Mouse (Mus musculus): ENCODE results near the gene Ptger2. TPM values are rescaled to one million over a fixed set of nuclear protein-coding genes. Genes with fewer than 3 reads are reported as not detected.
"Not testable (repeated sequence)": the region's sequence is repeated elsewhere in the genome, so short reads cannot be mapped to it uniquely, and the experiment has no call there.

Ptger2 gene
- 1.2 TPM in 2 replicates for polyA plus RNA-seq (2015; fragmentation: Nextera tagmentation; extraction: Ambion mirVana)

DNA sequence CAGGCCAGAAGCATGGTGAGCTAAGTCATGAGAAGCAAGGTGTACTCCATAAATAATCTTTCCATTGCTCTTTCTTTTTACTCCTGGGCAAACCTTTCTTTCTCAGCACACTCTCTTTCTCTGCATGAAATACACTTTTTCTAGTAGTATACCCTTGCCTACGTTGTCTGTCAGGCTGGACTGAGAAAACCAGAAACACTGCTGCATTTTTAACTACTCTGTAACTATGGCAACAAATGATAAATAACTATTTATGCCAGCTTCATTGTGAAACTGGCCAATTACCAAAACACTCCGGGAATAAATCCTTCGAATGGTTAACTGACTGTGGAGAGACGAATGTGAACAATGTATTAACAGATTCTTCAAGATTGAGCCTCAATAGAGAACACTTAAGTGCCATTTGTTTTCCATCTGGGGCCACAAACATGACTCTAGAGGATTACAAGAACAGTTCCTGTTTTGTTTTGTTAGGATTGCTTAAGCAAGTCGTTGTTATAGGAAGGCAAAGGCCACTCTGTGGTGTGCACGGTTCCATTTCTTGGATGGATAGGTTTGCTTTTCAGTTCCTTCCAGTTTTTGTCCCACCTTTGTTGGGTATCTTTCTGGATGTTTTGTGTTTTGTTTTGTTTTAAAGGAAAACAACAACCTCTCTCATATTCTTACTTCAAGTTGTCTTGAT, at the start of gene Ptger2:
Gene Ptger2 (plus strand): TSS at position 522 of the 682 bp plus-strand sequence.
- not testable (repeated sequence) for H3K36me3 ChIP-seq, H3K9me3 ChIP-seq, ATAC-seq, H3K27ac ChIP-seq
- Histone ChIP-seq H3K27me3 (replicated peaks) (peaks cover 11% of the 10 kb centered on the region; the same call in 1 of the 2 replicates), H3K9ac (peak within 1 kb of the TSS; percentile 36), H3K4me2 (replicated peaks) (peak within 1 kb of the TSS; percentile 93), H3K4me1 (replicated peaks) (peaks cover 12% of the 10 kb centered on the region), H3K4me3 (replicated peaks) (peak within 1 kb of the TSS; percentile 47)
- 59% methylated on average over 6 of the region's 6 CpGs for WGBS

DNA sequence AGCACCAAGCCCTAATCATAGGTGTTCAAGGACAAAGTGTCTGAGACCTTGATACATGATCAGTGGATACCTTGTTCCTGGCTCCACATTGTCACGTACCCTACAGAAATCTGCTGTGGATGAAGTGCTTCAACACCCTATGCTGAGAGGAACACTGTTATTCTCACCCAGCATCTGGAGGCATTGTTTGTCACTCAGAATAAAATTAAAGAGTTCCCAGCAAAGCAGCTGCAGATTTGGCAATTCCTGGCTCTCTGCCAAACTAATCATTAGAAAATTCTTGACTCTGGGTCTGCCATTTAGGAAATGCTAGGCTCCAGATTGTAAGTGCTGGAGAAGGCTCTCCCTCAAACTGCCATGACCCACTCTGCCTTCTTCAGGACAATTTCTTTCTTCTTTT, 27.2 kb upstream of the Ptger2 start:
- no peaks in the 10 kb centered on the region for H3K27me3 ChIP-seq (replicated peaks)

DNA sequence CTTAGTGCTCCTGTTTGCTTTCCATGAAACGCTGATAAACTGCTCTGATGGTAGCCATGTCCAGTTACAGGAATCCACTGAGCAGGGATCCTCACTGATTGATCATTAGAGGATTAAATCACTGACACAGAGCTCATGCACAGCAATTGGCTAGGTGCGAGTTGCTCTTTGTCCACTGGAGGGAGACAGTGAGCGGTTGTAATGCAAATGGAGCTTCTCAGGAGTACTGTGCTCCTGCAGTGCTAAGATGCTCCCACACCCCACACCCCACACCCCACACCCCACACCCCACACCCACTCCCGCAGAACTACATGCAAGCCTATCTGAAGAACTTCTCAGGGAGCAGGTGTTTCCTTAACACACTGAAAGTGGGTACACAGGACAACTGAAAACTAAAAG, 10.7 kb upstream of the Ptger2 start:
- H3K9ac ChIP-seq; H3K27ac ChIP-seq; H3K4me2 ChIP-seq (replicated peaks); H3K4me1 ChIP-seq (replicated peaks); H3K36me3 ChIP-seq; H3K4me3 ChIP-seq (replicated peaks); H3K9me3 ChIP-seq; H3K27me3 ChIP-seq (replicated peaks): not testable (repeated sequence)
- 7% methylated on average over 4 of the region's 4 CpGs for WGBS
- ATAC-seq, result peak; percentile 62; the same call in 1 of the 2 replicates

More for the DNA sequence above, 27.2 kb upstream of the Ptger2 start:
- Histone ChIP-seq H3K4me1 (replicated peaks) (no peaks in the 10 kb centered on the region), H3K9ac (no peak overlapping the region), H3K27ac (no peak overlapping the region), H3K9me3 (no peaks in the 10 kb centered on the region), H3K4me3 (replicated peaks) (no peak overlapping the region), H3K36me3 (no peaks in the 10 kb centered on the region), H3K4me2 (replicated peaks) (no peak overlapping the region)
- WGBS, result 72% methylated on average over 1 of the region's 1 CpGs
- no peak for ATAC-seq

DNA sequence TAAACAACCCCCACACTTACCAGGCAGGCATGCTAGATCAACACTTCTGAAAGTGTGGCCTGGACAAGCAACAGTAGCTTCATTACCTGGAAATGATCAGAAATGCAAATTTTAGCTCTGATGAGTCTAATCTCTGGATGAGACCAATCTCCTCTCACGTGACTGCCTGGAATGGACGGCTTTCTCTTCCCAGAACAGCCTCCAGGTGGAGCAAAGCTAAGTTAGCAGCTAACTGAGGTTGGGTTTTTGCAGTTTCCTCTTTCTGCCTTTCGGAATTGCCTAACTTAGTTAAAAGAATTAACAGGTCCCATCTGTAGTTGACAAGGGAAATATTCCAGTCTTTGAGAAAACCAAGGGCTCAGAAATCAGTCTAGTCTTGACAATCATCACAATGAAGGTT, 8.1 kb upstream of the Ptger2 start:
- Histone ChIP-seq H3K36me3 (no peaks in the 10 kb centered on the region), H3K4me1 (replicated peaks) (no peaks in the 10 kb centered on the region), H3K27me3 (replicated peaks) (no peaks in the 10 kb centered on the region), H3K4me2 (replicated peaks) (no peak overlapping the region), H3K9me3 (no peaks in the 10 kb centered on the region), H3K9ac (no peak overlapping the region), H3K4me3 (replicated peaks) (no peak overlapping the region), H3K27ac (no peak overlapping the region)
- 31% methylated on average over 3 of the region's 3 CpGs for whole genome bisulfite sequencing
- no peak for ATAC-seq

DNA sequence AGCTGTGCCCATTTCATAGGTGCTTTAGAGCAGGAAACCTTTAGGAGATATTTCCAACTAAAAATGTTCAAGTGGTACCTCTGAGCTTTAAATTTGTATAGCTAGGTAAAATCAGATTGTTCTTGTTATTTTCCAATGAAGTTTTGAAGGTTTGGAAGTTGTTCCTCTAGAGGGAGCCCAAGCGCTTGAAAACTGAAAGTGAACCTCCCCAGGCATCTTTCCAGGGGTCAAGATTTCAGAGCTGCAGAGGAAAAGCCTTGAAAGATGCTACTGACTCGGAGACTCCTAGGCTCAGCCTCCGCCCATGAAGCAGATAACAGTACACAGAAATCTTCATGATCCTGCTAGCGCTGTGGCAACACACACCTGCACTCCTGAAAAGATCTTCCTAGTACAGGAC, 6.5 kb upstream of the Ptger2 start:
- H3K9ac ChIP-seq, result no peak overlapping the region
- 8% methylated on average over 4 of the region's 4 CpGs for WGBS
- H3K27me3 ChIP-seq (replicated peaks), result no peaks in the 10 kb centered on the region
- H3K9me3 ChIP-seq, result no peaks in the 10 kb centered on the region
- H3K27ac ChIP-seq, result no peak overlapping the region
- no peak overlapping the region for H3K4me2 ChIP-seq (replicated peaks)
- no peaks in the 10 kb centered on the region for H3K36me3 ChIP-seq
- no peaks in the 10 kb centered on the region for H3K4me1 ChIP-seq (replicated peaks)
- no peak overlapping the region for H3K4me3 ChIP-seq (replicated peaks)
- 0 out of 2 replicates have a peak, but pooled peaks have one; percentile 39 for ATAC-seq

- no peak overlapping the region for H3K4me3 ChIP-seq (replicated peaks)
- 0 out of 2 replicates have a peak, but pooled peaks cover 3% of the 10 kb centered on the region for H3K27me3 ChIP-seq (replicated peaks)
- no peak overlapping the region for H3K4me2 ChIP-seq (replicated peaks)
- no peak for ATAC-seq
- no peaks in the 10 kb centered on the region for H3K36me3 ChIP-seq
- WGBS, result 51% methylated on average over 9 of the region's 9 CpGs
- no peak overlapping the region for H3K27ac ChIP-seq
- peaks cover 5% of the 10 kb centered on the region; the same call in 1 of the 2 replicates for H3K4me1 ChIP-seq (replicated peaks)
- no peaks in the 10 kb centered on the region for H3K9me3 ChIP-seq
- no peak overlapping the region for H3K9ac ChIP-seq
Measured at GRCm38 (mm10) chr14:44984106-44984505, 3.9 kb upstream of the Ptger2 start.

GRCm38 (mm10) chr14:44986248-44986647, 1.7 kb upstream of the Ptger2 start:
- Histone ChIP-seq H3K9me3 (no peaks in the 10 kb centered on the region), H3K27me3 (replicated peaks) (peaks cover 11% of the 10 kb centered on the region; the same call in 1 of the 2 replicates)
- ATAC-seq, result no peak

DNA sequence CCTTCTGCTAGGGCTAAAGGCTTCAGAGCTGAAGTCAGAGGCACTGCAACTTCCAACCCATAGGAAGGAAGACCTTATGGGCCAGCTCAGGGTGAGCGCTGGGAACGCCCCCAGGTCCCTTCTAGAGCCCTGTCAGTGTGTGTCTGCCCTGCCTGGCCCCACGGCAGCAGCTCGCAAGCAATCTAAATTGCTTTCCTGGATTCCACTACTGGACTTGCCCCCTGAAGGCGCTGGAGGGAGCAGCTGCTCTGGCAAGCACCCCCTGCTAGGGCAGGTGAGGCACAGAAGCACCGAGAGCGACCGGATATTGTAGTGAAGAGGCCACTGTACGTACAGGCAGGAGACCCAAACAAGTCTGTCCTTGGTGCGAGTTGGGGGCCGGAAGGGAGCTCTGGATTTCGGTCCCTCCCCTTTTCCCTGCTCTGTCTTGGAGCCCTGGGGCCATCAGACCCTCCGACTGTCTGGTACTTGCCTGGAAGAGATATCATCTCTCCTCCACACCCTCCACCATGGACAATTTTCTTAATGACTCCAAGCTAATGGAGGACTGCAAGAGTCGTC, 541 bp downstream of the Ptger2 start:
- H3K36me3 ChIP-seq, result no peaks in the 10 kb centered on the region
- H3K27me3 ChIP-seq (replicated peaks), result peaks cover 11% of the 10 kb centered on the region; the same call in 1 of the 2 replicates
- peaks cover 12% of the 10 kb centered on the region for H3K4me1 ChIP-seq (replicated peaks)
- 3% methylated on average over 14 of the region's 14 CpGs for WGBS
- peak overlapping the region; percentile 47 for H3K4me3 ChIP-seq (replicated peaks)
- ATAC-seq, result peak; percentile 83
- peak overlapping the region; percentile 93 for H3K4me2 ChIP-seq (replicated peaks)
- no peaks in the 10 kb centered on the region for H3K9me3 ChIP-seq
- no peak overlapping the region for H3K27ac ChIP-seq
- peak overlapping the region; percentile 36 for H3K9ac ChIP-seq

More at GRCm38 (mm10) chr14:44986248-44986647, 1.7 kb upstream of the Ptger2 start:
- Histone ChIP-seq H3K4me1 (replicated peaks) (peaks cover 12% of the 10 kb centered on the region), H3K36me3 (no peaks in the 10 kb centered on the region), H3K9ac (no peak overlapping the region), H3K4me3 (replicated peaks) (no peak overlapping the region), H3K4me2 (replicated peaks) (no peak overlapping the region), H3K27ac (no peak overlapping the region)

GRCm38 (mm10) chr14:44989017-44989721, 1.2 kb downstream of the Ptger2 start:
- peak; percentile 40 for ATAC-seq
- H3K9ac ChIP-seq, result peak overlapping the region; percentile 36
- H3K4me3 ChIP-seq (replicated peaks), result peak overlapping the region; percentile 47
- peaks cover 11% of the 10 kb centered on the region; the same call in 1 of the 2 replicates for H3K27me3 ChIP-seq (replicated peaks)
- peak overlapping the region; percentile 93 for H3K4me2 ChIP-seq (replicated peaks)
- no peak overlapping the region; the same call in 1 of the 2 replicates for H3K27ac ChIP-seq
- no peaks in the 10 kb centered on the region for H3K9me3 ChIP-seq
- 2% methylated on average over 45 of the region's 45 CpGs for WGBS
- no peaks in the 10 kb centered on the region for H3K36me3 ChIP-seq
- H3K4me1 ChIP-seq (replicated peaks), result peaks cover 12% of the 10 kb centered on the region

GRCm38 (mm10) chr14:44989751-44990150, 1.8 kb downstream of the Ptger2 start:
- no peak for ATAC-seq
- Histone ChIP-seq H3K4me3 (replicated peaks) (peak overlapping the region; percentile 47), H3K27ac (no peak overlapping the region), H3K4me2 (replicated peaks) (peak overlapping the region; percentile 93), H3K36me3 (no peaks in the 10 kb centered on the region), H3K9me3 (no peaks in the 10 kb centered on the region), H3K9ac (peak overlapping the region; percentile 36; the same call in 1 of the 2 replicates), H3K27me3 (replicated peaks) (peaks cover 11% of the 10 kb centered on the region; the same call in 1 of the 2 replicates), H3K4me1 (replicated peaks) (peaks cover 12% of the 10 kb centered on the region)
- WGBS, result 43% methylated on average over 4 of the region's 4 CpGs

GRCm38 (mm10) chr14:44994337-44994736, 6.3 kb downstream of the Ptger2 start:
- no peak overlapping the region for H3K27ac ChIP-seq
- H3K9ac ChIP-seq, result no peak overlapping the region
- no peaks in the 10 kb centered on the region for H3K36me3 ChIP-seq
- ATAC-seq, result no peak
- H3K4me2 ChIP-seq (replicated peaks), result no peak overlapping the region
- no peak overlapping the region for H3K4me3 ChIP-seq (replicated peaks)
- H3K9me3 ChIP-seq, result no peaks in the 10 kb centered on the region
- peaks cover 5% of the 10 kb centered on the region; the same call in 1 of the 2 replicates for H3K4me1 ChIP-seq (replicated peaks)
- peaks cover 6% of the 10 kb centered on the region; the same call in 1 of the 2 replicates for H3K27me3 ChIP-seq (replicated peaks)

- no peak overlapping the region for H3K27ac ChIP-seq
- no peak overlapping the region for H3K4me2 ChIP-seq (replicated peaks)
- WGBS, result 77% methylated on average over 3 of the region's 3 CpGs
- H3K9ac ChIP-seq, result no peak overlapping the region
- H3K27me3 ChIP-seq (replicated peaks), result no peaks in the 10 kb centered on the region
- H3K4me1 ChIP-seq (replicated peaks), result no peaks in the 10 kb centered on the region
- H3K9me3 ChIP-seq, result no peaks in the 10 kb centered on the region
- no peaks in the 10 kb centered on the region for H3K36me3 ChIP-seq
- no peak overlapping the region for H3K4me3 ChIP-seq (replicated peaks)
- ATAC-seq, result no peak
Measured at GRCm38 (mm10) chr14:45000086-45000769, 12.2 kb downstream of the Ptger2 start.
